Mouse (Mus musculus): Measurements from ENCODE around the gene Ddc.

Ddc gene

DNA sequence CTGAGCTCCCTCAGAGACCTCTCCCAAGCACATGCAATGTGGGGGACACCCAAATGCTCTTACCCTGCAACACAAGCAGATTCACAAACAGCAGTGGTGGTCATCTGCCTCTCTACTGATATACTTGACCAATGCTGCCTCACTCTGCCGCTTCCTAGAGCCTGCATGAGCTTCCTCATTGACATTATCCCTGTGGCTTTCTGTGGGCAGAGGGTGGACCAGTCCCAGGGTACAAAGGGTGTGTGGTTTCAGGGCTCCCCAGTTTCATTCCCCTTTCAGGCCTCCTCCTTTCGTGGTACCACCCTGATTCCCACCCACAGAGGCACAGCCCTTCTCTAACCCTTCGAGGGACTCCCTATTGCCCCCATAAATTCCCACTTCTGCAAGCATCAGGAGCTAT is 120.7 kb downstream of the Ddc start:
- DNase-seq: no peak

DNA sequence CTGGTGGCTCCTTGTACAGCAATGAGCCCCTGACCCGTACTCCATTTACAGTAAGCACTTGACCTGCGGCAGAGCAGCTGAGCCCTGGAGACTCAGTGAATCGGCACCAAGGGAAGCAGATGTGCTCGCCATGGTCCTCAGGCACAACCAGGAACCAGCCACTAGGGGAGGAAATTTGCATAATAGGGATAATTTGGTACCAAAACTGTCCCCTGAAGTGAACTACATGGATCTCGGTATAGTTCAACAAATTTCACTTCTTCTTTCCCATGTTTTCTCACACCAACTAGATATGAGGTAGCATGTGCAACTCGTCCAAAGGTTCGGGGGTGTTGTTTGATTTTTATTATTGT is 121.1 kb downstream of the Ddc start:
- no peak for DNase-seq

DNA sequence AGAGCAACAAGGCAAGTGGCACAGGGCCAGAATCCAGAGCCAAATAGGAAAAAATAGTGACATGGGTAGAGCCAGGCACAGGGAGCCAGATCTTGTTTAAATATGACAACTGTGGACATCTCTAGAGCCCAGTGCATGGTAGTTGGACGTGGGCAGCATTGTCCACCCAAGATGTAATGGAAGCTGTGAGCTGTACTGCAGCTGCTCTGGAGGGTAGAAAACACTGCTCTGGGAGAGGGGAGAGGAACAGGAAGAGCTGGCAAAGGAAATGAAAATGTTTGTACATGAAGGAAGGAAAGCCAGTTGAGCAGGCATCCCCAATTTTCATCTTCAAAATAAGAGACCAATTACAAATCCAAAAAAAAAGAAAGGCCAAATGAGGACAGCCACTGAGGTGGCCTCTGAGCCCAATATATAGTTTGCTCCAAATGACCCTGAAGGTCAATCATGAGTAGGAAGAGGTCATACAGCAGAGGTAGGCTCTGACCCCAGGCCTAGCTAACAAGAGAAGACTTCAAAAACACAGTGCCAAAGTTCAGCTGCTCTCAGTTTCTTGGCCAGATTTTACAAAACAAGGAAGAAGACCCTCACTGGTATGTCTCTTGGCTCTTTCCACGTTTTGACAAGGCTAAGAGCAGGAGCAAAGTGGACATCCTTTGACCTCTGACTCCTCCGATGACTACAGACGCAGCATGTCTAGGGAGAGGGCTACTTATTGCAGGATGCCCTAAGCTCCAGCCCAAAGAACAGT is 121.7 kb downstream of the Ddc start:
- no peak for DNase-seq

DNA sequence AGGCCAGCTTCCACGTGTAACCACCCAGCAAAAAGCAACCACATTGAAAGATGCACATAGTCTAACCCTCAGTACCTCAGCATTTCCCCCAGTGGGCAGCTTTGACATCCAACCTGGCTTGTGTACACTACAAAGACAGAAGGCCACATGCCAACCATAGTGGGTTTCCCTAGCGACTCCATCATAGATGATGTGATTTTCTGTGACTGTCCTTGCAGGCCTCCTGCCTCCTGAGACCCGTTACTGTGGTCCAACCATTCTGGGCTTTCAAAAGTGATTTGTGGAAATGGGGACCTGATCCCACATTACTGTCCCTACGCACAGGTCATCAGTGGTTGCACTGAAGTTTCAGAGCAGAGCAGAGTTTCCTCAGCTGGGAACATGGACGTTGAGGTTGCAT is 123.1 kb downstream of the Ddc start:
- no peak for DNase-seq

DNA sequence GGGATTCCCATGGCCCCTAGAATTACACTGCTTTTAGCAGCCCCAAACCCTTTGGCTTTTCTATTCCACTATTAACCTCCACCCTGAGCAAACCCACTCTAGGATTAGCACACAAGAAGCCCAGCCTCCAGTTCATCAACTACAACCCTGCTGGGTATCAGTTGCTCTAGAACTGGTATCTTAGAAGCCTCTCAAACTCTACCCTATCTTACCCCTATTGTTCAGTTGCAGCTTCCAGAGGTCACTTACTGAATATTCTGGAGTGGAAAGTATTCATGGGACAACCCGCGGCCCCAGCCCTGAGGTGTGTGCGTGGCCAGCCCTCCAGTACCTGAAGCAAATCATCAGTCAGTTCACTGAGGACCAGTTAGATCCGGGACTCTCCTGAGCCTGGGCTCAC is 123.6 kb downstream of the Ddc start:
- DNase-seq: no peak

DNA sequence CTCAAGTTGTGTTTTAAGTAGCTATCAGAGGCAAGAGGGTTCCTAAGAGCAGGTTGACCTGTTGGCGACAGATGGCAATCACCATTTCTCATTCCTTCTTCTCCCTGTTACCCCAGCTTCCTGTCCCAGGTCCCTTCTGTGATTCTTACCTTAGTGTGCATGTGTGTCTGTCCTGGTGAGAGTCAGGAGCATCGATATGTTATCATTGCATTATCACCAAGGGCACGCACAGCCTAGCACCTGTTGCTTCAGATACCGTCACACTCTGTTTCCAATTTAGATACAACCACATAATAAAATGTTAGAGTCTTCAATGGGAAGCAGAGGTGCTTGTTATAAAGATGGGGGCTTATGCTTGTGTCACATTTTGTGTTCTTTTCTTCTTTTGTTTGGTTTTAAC is 125.7 kb downstream of the Ddc start:
- no peak for DNase-seq

DNA sequence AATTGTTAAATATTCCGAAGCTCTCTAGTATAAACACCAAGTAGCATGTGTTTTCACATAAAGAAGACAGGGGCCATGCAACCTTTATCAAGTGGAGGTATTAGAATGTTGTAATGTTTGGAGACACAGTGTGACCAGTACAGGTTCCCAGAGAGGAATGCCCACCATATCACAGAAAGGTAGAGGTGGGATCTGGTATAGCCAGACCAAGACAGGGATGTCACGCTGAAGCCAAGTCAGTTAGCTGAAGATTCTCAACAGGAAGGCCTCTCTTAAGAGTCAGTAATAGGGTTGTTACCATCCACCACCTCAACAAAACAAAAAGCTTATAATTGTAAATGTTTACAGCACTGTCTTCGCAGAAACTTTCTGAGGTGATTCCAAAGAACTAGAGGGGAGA is 127.3 kb downstream of the Ddc start:
- DNase-seq: no peak

DNA sequence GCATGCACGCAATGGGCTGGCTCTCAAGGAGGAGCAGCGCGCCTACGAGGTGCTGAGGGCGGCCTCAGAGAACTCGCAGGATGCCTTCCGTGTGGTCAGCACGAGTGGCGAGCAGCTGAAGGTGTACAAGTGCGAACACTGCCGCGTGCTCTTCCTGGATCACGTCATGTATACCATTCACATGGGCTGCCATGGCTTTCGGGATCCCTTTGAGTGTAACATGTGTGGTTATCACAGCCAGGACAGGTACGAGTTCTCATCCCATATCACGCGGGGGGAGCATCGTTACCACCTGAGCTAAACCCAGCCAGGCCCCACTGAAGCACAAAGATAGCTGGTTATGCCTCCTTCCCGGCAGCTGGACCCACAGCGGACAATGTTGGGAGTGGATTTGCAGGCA is 128.7 kb downstream of the Ddc start:
- DNase-seq: no peak

DNA sequence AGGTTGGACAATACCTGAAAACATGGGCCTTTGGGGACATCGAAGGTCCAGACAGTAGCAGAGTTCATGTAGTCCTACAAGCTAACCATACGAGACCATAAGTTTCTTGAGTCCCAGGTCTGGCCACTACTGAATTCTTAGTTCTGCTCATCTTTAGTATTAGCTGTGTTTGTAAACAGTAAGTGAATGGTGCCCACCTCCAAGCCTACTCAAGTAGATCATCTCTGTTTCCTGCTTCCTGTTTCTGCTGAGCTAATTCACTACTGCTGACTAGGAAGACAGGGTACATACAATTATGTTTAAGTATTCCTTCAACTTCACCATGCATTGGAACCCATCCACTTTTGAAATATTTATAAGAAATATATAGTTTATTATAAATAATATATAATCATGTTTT is 129.9 kb downstream of the Ddc start:
- DNase-seq: no peak

DNA sequence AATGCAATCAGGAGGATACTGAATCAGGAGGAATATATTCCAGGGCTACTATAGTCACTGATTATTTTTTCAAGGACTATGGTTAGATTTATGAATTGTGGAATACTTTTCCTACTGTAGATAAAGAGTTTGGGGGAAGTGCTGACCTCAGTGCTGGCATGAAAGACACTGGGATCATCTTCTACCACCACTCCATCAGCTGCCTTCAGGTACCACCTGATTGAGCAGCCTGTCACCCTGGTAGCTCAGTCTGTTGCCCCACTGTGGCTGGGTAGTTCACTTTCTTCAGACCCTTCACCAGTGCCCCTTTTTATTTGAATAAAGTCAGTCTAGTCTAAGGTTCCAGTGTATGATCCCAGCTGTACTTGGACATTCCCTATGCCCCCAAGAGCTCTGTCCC is 131.2 kb downstream of the Ddc start:
- DNase-seq: no peak

DNA sequence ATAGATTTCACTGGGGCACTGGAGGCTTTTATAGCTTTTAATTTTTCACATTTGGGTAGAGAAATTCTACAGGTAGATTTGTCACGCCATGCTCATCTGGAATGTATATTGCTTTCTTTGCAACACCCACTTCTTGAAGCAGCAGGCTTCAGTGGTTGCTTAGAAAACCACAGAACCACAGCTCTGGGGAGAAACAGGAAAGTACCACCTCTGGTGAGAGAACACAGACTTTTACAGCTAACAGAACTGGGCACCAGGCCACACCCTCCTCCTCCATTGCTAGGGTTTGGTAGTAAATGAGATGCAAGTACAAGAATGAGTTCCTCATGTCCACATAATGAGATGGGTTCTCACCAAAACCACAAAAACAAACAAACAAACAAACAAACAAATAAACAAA is 131.8 kb downstream of the Ddc start:
- peak in 1 of 2 experiments; percentile 60 for DNase-seq

DNA sequence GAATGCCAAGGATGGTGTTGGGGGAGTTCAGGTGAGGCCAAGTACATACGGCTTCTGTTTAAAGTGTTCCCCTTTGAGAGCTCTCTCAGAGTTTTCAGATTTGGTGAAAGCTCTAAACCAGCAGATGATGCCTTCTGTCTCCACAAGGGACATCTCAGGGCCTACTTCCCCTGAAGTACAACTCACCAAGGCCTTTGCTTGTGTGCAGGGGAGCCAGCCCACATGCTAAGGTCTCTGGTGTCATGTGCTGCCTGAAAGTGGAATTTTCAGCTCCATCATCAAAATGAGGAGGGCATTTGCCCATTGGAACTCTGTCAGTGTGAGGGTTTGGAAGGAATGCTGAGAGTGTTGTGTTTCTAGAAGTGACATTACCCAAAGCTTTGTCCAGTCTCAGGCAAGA is 132.5 kb downstream of the Ddc start:
- no peak for DNase-seq
